Mouse (Mus musculus): ENCODE measurements at regions not wholly inside any gene's neighbourhood (a gene's known extent, or its start where the extent isn't known, plus 50 kb on each side); places are given as distances from the start of the nearest gene placed in this dataset.

GRCm38 (mm10) chr1:64295512-64295945, 173.4 kb upstream of the Klf7 start:
- DNase-seq (ENCODE audit: low spot score): no peak

DNA sequence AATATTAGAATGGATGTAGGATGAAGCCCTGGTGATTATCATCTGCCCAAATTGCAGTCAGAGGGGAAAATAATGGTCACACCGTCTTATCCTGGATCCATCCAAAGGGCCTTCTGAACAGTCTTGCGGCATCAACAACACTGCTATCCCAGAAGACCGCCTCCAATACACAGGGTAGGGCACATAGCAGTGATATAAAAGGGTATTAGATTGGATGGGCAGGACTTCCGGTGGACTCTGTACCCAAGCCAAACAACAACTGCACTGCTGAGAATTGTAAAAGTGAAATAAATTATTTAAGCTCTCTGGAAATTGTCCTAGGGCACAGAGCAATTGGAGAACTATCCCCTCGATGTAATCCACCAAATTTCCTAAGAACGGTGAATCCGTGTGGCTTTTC, 173.0 kb upstream of the Klf7 start:
- DNase-seq (ENCODE audit: low spot score): no peak

DNA sequence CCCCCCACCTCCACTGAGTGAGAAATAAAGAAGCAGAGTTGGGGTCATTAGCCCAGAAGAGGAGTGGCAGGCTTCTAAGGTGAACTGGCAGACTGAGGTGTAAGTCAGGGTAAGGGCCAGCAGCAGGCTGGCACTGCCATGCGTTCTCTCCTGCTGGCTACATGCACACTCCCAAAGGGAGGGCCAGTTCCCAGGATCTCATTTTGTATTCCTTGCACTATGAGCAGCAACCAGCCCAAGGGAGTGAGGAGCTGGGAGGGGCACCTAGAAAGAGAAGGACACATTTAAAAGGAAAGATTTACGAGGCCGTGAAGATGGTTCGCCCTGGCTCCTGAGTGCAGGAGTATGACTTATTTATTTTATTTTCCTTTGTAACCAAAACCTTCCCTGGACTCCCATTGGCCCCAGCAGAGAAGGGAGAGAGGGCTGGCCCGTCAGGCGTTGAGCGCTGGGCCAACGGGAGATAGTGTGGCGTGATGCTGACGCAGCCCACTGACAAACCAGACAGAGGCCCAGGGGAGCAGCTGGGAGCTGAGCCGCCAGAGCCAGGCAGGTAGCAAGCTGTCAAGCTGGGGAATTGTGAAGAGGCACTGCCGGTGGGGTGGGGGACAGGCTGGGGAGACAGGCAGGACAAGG, 166.8 kb upstream of the Klf7 start:
- DNase-seq (ENCODE audit: low spot score): no peak

DNA sequence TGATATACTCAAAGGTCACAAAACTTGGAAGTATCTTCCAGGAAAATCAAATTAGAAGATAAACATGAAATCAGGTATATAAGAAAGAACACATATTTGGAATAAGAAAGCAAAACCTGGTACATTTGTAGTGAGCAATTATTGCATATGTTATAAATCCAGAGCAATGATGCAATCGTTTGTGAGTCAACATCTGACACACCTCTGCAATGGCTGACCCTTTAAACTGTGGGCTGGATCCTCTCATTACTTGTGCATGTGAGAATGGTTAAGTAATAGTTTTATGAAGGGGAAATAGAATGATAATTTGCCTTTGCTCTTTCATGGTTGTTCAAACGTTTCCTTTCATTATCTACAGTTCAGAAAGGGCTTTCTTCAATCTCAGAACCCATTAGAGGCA, 165.0 kb upstream of the Klf7 start:
- no peak for DNase-seq (ENCODE audit: low spot score)

DNA sequence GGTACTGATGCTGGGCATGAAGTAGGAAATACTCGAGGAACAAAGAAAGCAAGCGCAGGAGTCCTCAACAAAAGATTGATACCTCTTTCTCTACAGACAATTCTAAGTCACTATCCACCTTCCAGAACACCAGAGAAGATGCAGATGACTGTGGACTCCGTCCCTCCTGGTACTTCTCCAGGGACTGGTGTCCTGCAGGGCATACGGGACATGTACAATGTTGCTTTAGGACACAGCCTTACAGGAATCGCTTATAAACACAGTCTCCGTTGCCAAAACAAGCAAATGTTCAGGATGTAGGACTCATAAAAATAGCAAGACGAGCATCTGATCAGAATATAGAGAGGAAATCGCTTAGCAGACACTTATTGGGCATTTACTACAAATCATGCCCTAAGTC, 162.6 kb upstream of the Klf7 start:
- DNase-seq (ENCODE audit: low spot score): no peak

DNA sequence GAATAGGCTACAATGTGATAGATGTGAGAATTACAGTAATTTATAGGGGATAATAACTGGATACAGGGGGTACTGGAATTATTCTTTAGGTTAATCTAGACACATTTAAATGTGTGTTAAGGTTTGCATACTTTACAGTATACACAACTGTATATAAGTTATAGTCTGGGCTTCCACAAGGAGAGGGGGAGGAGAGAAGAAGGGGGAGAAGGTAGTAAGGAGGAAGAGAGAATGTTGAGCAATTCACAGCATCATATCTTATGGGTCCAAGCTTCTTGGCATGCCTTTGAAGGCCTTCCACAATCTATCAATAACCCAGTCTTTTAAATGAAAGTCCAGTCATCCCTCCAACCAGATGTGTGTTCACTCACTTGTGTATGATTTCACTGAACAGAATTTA, 153.8 kb upstream of the Klf7 start:
- no peak for DNase-seq (ENCODE audit: low spot score)

GRCm38 (mm10) chr1:64275086-64275802, 153.2 kb upstream of the Klf7 start:
- no peak for DNase-seq (ENCODE audit: low spot score)

- DNase-seq (ENCODE audit: low spot score): no peak
These were observed 135.2 kb upstream of the Klf7 start for GRCm38 (mm10) chr1:64257237-64257636.

- no peak for DNase-seq (ENCODE audit: low spot score)
These were observed 133.6 kb upstream of the Klf7 start for GRCm38 (mm10) chr1:64255554-64256295.

- DNase-seq (ENCODE audit: low spot score): no peak
These were observed 132.6 kb upstream of the Klf7 start for GRCm38 (mm10) chr1:64254673-64255072.

DNA sequence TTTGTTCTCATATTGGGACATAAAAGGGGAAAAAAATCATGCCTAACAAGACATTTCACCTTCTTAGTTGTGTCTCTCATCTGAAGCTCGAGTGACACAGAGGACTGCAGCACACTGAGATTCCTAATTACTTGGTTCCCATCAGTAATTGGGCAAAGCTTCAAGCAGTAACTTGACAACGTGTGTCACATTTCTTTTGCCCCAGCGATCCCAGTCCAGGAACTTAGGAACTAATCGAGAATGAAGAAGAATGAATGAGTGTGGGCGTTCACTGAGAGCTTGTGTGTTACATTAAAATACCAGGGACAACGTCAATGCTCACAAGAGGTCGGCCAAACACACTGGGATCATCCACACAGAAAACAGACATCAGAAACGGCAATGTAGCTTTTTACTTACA, 131.9 kb upstream of the Klf7 start:
- peak; percentile 8 for DNase-seq (ENCODE audit: low spot score)

DNA sequence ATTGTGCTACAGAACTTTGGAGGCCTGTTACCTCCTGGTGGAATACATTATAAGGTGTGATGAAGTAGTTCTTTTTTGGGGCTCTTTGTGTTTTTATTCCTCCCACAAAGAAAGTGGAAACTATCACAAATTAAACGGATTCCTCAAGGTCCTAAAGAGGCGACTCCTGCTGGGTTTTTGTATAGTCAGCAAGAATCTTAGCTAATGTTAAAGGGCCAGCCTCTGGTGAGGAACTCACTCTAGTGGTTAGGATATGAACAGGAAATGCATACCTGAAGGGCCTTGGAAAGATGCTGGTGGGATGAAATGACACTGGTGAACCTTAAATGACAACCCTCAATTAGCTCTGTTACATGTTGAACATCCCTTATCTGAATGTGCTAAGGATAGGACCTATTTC, 120.3 kb upstream of the Klf7 start:
- no peak for DNase-seq (ENCODE audit: low spot score)

DNA sequence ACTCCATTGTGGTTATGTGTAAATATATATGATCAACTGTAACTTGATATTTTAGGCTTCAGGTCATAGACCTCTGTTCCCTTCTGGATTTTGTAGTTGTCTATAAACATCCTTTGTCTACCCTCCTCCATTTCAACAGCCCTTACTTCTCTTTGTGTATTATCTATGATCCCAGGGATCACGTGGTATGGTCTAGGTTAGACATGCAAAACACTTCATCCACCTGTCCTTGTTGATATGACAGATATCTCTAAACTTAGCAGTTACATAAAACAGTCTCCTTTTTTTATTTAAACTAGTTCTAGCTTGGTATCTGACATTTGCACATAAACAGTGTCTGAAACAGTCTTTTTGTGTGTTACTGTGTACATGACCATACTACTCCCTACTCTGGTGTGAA, 107.6 kb upstream of the Klf7 start:
- no peak for DNase-seq (ENCODE audit: low spot score)

GRCm38 (mm10) chr1:64226001-64226918, 104.2 kb upstream of the Klf7 start:
- peak; percentile 72 for DNase-seq (ENCODE audit: low spot score)

GRCm38 (mm10) chr1:64223779-64224687, 102.0 kb upstream of the Klf7 start:
- peak; percentile 35 for DNase-seq (ENCODE audit: low spot score)

DNA sequence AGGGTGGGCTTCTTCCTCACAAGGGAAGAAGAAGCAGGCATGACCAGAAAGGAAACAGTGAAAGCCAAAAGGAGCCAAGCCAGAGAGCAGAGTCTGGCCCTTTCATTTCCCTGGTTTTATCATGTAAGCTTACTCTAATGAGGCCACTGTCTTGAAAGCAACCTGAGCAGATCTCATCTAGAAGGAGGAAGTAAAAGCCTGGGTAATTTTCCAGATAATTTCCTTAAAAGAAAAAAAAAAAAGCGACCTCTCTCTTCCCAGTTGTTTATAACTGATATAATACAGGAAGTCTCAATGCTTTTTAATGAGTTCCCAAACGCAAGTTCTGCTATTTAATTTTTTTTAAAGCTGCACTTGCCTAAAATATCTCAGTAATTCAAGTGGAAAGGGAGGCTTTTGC, 100.4 kb upstream of the Klf7 start:
- DNase-seq (ENCODE audit: low spot score): no peak

DNA sequence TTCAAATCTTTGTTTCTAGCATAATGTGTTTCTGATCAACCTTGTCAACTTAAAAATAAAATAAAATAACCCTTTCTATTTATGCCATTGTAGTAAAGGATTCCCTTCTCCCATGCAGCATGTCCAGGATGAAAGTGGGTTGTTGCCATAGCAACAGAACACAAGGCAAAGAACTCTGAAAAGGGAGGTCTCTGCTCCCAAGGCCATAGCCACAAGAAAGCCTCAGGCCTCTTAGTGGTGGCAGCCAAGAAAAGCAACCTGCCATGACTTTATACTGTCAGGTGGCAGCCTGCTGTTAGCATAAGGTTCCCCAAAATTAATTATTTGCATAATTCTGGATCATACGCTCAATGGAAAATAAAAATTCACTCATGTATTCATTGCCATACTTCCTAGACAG, 98.4 kb upstream of the Klf7 start:
- peak; percentile 56 for DNase-seq (ENCODE audit: low spot score)

DNA sequence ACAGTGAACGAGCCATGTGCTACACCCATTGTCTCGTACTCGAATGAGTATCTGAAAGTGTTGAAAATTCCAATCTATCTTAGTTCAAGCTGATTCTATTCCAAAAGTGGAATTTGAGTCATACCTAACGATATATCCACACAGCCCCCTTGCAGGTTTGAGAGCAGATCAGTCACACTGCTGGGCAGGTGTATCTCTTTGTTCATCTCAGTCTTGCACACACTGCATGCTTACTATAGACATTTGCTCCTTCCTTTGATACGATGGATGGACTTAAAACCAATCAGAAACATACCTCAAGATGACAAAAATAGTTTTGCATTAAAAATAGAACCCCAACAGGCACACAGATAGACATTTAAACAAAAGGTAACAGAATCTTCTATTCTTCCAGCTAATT, 98.0 kb upstream of the Klf7 start:
- no peak for DNase-seq (ENCODE audit: low spot score)

DNA sequence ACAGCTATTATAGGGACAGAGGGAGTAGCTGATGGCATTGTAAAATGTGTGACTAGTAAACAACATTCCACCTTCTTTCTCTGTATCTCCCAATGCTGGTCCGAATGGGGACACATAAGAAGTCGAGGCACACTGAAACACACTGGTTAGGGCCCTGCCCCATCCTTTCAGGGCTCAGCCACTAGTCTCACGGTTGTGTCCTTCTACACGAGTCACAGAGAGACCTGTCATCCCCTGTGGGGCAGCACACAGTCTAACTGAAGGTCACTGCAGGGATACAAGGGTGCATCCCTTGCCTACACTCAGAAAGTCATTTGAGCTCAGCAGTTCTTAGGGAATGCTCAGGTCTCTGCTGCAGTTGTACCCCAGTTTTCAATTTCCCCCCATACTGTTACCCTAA, 93.6 kb upstream of the Klf7 start:
- DNase-seq (ENCODE audit: low spot score): no peak

- DNase-seq (ENCODE audit: low spot score): no peak
These were observed 87.0 kb upstream of the Klf7 start for GRCm38 (mm10) chr1:64209131-64209530.

DNA sequence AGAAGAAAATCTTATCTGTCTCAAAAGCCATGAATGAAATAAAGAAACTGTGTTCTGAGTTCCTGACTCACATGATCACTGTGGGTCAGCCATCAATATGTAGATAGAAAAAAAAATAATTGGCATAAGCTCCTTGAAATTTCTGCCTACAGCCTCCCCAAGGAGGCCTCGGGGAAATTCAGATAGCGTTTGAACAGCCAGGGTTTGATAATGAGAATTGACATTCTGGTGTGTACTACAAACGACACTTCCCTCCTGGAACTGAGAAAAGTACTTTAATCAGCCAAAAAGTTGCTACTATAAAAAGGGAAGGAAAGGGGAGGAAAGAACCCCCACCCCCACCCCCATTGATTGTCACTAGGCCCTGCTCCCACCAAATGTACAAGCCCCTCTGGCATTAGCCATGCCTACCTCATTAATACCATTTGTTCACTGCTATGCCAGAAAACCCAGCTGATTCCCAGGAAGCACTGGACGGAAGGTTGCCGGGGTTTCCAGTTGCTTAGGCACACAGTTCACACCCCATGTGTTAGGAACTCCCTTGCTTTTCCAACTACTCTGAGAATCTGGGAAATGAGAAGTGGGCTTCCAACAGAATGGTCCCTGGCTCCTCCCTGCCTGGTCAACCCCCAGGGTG, 78.4 kb upstream of the Klf7 start:
- DNase-seq (ENCODE audit: low spot score): no peak
